Mouse (Mus musculus) brain, embryonic 14.5 days (tissue): Measurements from ENCODE around the gene Ddt.

Source experiments
- CTCF ChIP-seq: fragments of 200-500 bp; IDR thresholded peaks from 2 replicates; pipeline ENCODE4 v1.5.1; 2012; ENCODE audit warnings: inconsistent platforms, mild to moderate bottlenecking, moderate library complexity, borderline replicate concordance; ENCODE audit not compliant: insufficient read depth, insufficient read length; ENCODE audit errors: extremely low read depth
- POLR2A ChIP-seq: fragments of 200-500 bp; IDR thresholded peaks from 2 replicates; pipeline ENCODE4 v1.6.1; 2012; ENCODE audit warnings: mild to moderate bottlenecking, inconsistent platforms, borderline replicate concordance; ENCODE audit not compliant: poor library complexity, insufficient read depth, insufficient read length, severe bottlenecking; ENCODE audit errors: extremely low read depth

DNA sequence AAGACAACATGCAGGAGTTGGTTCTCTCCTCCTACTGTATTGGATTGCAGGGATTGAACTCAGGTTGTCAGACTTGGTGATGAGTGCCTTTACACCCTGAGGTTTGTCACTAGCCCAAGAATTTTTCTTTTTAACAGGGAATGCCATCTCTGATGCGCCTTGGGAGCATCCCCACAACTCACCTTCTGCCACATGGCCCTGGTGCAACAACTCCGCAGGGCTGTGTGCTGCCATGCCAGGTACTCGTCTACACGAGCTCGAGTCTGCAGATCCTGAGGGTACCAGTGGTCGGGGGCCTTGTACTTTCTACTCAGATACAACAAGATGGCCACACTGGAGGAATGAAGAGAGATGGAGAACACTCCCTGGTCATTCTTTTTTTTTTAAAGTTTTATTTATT lies 3.3 kb upstream of the Ddt start:
- TF ChIP-seq CTCF: no peak
- no peak for TF ChIP-seq POLR2A
